Mouse (Mus musculus) G1E-ER4 (cell line): ENCODE measurements around the gene Zfp931. TPM values are rescaled to one million over a fixed set of nuclear protein-coding genes. Genes with fewer than 3 reads are reported as not detected.
"Not testable (repeated sequence)": the region's sequence is repeated elsewhere in the genome, so short reads cannot be mapped to it uniquely, and the experiment has no call there.

Experiments
- GATA1 ChIP-seq: IDR thresholded peaks from one replicate; pipeline ENCODE4 v1.8.0; 2012; ENCODE audit warnings: low read length, inconsistent platforms
- polyA plus RNA-seq: library from polyadenylated mRNA; stranded (reverse); fragments of >175 nt; gene quantifications from 2 replicates; pipeline ENCODE4 v1.2.3, GENCODE M21; 2012

Gene Zfp931
- polyA plus RNA-seq, 1 experiment, result not detected

GRCm38 (mm10) chr2:178058195-178058594 is 20.1 kb downstream of the Zfp931 start:
- no peak for TF ChIP-seq GATA1

- TF ChIP-seq GATA1, result not testable (repeated sequence)
Measured at GRCm38 (mm10) chr2:178023011-178023611, 55.2 kb downstream of the Zfp931 start, which contains the start of gene Zfp971. Gene Zfp971, plus strand, starts transcription at chr2:178023284.

Other genes starting within 250 kb of the Zfp931 start
- 0.18 and 0.21 TPM in 2 replicates for gene Gm14325, start 238.1 kb downstream of the Zfp931 start, polyA plus RNA-seq
- gene Gm14327, start 181.4 kb downstream of the Zfp931 start, polyA plus RNA-seq, result not detected in 2 replicates
- 0.21 and 0.53 TPM in 2 replicates for gene Zfp972, start 152.9 kb downstream of the Zfp931 start, polyA plus RNA-seq
- 1.0 and 1.2 TPM in 2 replicates for gene Gm14326, start 121.2 kb downstream of the Zfp931 start, polyA plus RNA-seq
- 1.0 and 1.2 TPM in 2 replicates for gene Zfp971, start 55.2 kb downstream of the Zfp931 start, polyA plus RNA-seq
- gene Phactr3, start 40.5 kb upstream of the Zfp931 start, polyA plus RNA-seq, result not detected in 2 replicates